Comparison of ENCODE assay signal across 9 mouse cellular contexts in genomic region chr4:62506798-62507197, GRCm38 (mm10). TPM values are rescaled to one million over a fixed set of nuclear protein-coding genes. Genes with fewer than 3 reads are reported as not detected.
A peak's percentile ranks its signal among the peaks of the same experiment; 100 is the strongest.
DNase-seq lines count a peak whose midpoint lies in the region; ATAC-seq and TF ChIP-seq lines count a peak whose summit lies in the region.
"Had no signal": no experiment of that assay in that cellular context is flagged by ENCODE, and none has a peak within 500 bp of the region (broad histone marks: within the 10 kb centered on the region; RNA-seq: fewer than 3 reads in every experiment).

No protein-coding gene starts in this region.

- TF ChIP-seq CTCF in kidney, adult 2 months (conservative IDR thresholded peaks at IDR 0.05; ENCODE audit: insufficient read depth, insufficient read length, low read depth, low read length), result peak; percentile 65

- H3K9ac ChIP-seq in kidney, embryonic 14.5 days (ENCODE audit: low read depth, low read length), result no peak overlapping the region
- H3K9ac ChIP-seq in liver, embryonic 16.5 days (ENCODE audit: low read depth, low read length), result no peak overlapping the region
- H3K9ac ChIP-seq: limb, embryonic 13.5 days had no signal

- peaks cover 31% of the 10 kb centered on the region for H3K4me1 ChIP-seq in kidney, adult 2 months (ENCODE audit: control insufficient read depth, insufficient read depth, low read length)
- H3K4me1 ChIP-seq in kidney, embryonic 14.5 days (ENCODE audit: control insufficient read depth, insufficient read depth, low read length), result no peaks in the 10 kb centered on the region
- peaks cover 33% of the 10 kb centered on the region for H3K4me1 ChIP-seq in liver, embryonic 16.5 days (ENCODE audit: control insufficient read depth, low read depth, low read length)

- no peak overlapping the region for H3K4me2 ChIP-seq in kidney, embryonic 14.5 days (replicated peaks; ENCODE audit: low read depth, low read length)
- H3K4me2 ChIP-seq in liver, embryonic 16.5 days (ENCODE audit: low read depth, low read length), result no peak overlapping the region
- H3K4me2 ChIP-seq: limb, embryonic 13.5 days had no signal

- TF ChIP-seq POLR2A in kidney, adult 2 months (IDR thresholded peaks at IDR 0.05; ENCODE audit: low read depth, low read length), result no peak

- H3K27ac ChIP-seq in kidney, adult 2 months (ENCODE audit: insufficient read depth, low read depth, low read length), result no peak overlapping the region
- no peak overlapping the region for H3K27ac ChIP-seq in kidney, embryonic 14.5 days (ENCODE audit: low read depth, low read length)
- peak overlapping the region; percentile 33 for H3K27ac ChIP-seq in liver, embryonic 16.5 days (ENCODE audit: low read length)
- H3K27ac ChIP-seq: limb, embryonic 13.5 days had no signal

- WGBS in kidney, adult 2 months, result 32% methylated on average over 2 of the region's 2 CpGs
- WGBS in kidney, embryonic 14.5 days, result 54% methylated on average over 2 of the region's 2 CpGs
- WGBS in liver, embryonic 16.5 days (ENCODE audit: insufficient replicate concordance), result 53% methylated on average over 2 of the region's 2 CpGs

- no peak overlapping the region for H3K4me3 ChIP-seq in kidney, adult 2 months (ENCODE audit: insufficient read depth, low read depth, low read length)
- H3K4me3 ChIP-seq in kidney, embryonic 14.5 days (ENCODE audit: low read length), result no peak overlapping the region
- H3K4me3 ChIP-seq in liver, embryonic 16.5 days (ENCODE audit: low read depth, low read length), result no peak overlapping the region
- H3K4me3 ChIP-seq: limb, embryonic 13.5 days had no signal

- no peaks in the 10 kb centered on the region for H3K9me3 ChIP-seq in kidney, embryonic 14.5 days (ENCODE audit: control insufficient read depth, low read length)
- H3K9me3 ChIP-seq in liver, embryonic 16.5 days (replicated peaks; ENCODE audit: control insufficient read depth, low read length), result no peaks in the 10 kb centered on the region
- H3K9me3 ChIP-seq: limb, embryonic 13.5 days had no signal

- H3K27me3 ChIP-seq in kidney, adult 2 months (replicated peaks; ENCODE audit: control insufficient read depth, insufficient read depth, low read length), result no peaks in the 10 kb centered on the region
- no peaks in the 10 kb centered on the region for H3K27me3 ChIP-seq in kidney, embryonic 14.5 days (ENCODE audit: control insufficient read depth, insufficient read depth, low read length)
- H3K27me3 ChIP-seq in liver, embryonic 16.5 days (ENCODE audit: control insufficient read depth, insufficient read depth, low read depth, low read length), result no peaks in the 10 kb centered on the region
- H3K27me3 ChIP-seq: limb, embryonic 13.5 days had no signal

- ATAC-seq in kidney, embryonic 14.5 days (ENCODE audit: low FRiP score, low TSS enrichment), result no peak
- ATAC-seq in liver, embryonic 16.5 days (ENCODE audit: low read depth), result peak; percentile 20

- DNase-seq in kidney, adult 2 months, result peak; percentile 69
- peak; percentile 51 for DNase-seq in T-cell, adult 2 months (ENCODE audit: low spot score)
- DNase-seq in embryo, embryonic 11 days, result peak; percentile 26
- no peak for DNase-seq in urinary bladder, postnatal 14 days (ENCODE audit: low spot score)
- no peak for DNase-seq in frontal cortex, postnatal 14 days (ENCODE audit: low spot score in 2 of 2)
- DNase-seq in urinary bladder, postnatal 36 days (ENCODE audit: low spot score in 2 of 2), result no peak

- peaks cover 2% of the 10 kb centered on the region; the same call in 1 of the 2 replicates for H3K36me3 ChIP-seq in kidney, adult 2 months (ENCODE audit: control insufficient read depth, insufficient read depth, low read length)
- H3K36me3 ChIP-seq in kidney, embryonic 14.5 days (ENCODE audit: control insufficient read depth, insufficient read depth, low read length), result peaks cover 46% of the 10 kb centered on the region
- H3K36me3 ChIP-seq in liver, embryonic 16.5 days (ENCODE audit: control insufficient read depth, insufficient read depth), result peaks cover 47% of the 10 kb centered on the region

RNA-seq across cellular contexts. Expression of gene Hdhd3, which starts 3.5 kb away (rescaled TPM):
- polyA plus RNA-seq in kidney, adult 2 months (2012; rRNA removed), result 23.7 and 24.0 TPM in 2 replicates
- 16.4 and 16.8 TPM in 2 replicates for polyA plus RNA-seq in kidney, embryonic 14.5 days (2014; fragmentation: Nextera tagmentation; extraction: Ambion mirVana)
- polyA plus RNA-seq in liver, embryonic 16.5 days (2015; fragmentation: Nextera tagmentation; extraction: Ambion mirVana), result 9.0 and 9.5 TPM in 2 replicates

RNA-seq across cellular contexts. Expression of gene Alad, which starts 12.9 kb away (rescaled TPM):
- 194 and 206 TPM in 2 replicates for polyA plus RNA-seq in kidney, adult 2 months (2012; rRNA removed)
- polyA plus RNA-seq in kidney, embryonic 14.5 days (2014; fragmentation: Nextera tagmentation; extraction: Ambion mirVana), result 107 and 108 TPM in 2 replicates
- polyA plus RNA-seq in liver, embryonic 16.5 days (2015; fragmentation: Nextera tagmentation; extraction: Ambion mirVana), result 516 and 530 TPM in 2 replicates

RNA-seq across cellular contexts. Expression of gene Pole3, which starts 18.1 kb away (rescaled TPM):
- polyA plus RNA-seq in kidney, adult 2 months (2012; rRNA removed), result 15.6 and 19.7 TPM in 2 replicates
- 89.5 and 104 TPM in 2 replicates for polyA plus RNA-seq in kidney, embryonic 14.5 days (2014; fragmentation: Nextera tagmentation; extraction: Ambion mirVana)
- polyA plus RNA-seq in liver, embryonic 16.5 days (2015; fragmentation: Nextera tagmentation; extraction: Ambion mirVana), result 44.8 and 48.9 TPM in 2 replicates

RNA-seq across cellular contexts. Expression of gene 4933430I17Rik, which starts 18.4 kb away (rescaled TPM):
- 0.17 and 0.20 TPM in 2 replicates for polyA plus RNA-seq in kidney, adult 2 months (2012; rRNA removed)
- 0.49 and 1.0 TPM in 2 replicates for polyA plus RNA-seq in kidney, embryonic 14.5 days (2014; fragmentation: Nextera tagmentation; extraction: Ambion mirVana)
- 0.06 TPM in 2 replicates for polyA plus RNA-seq in liver, embryonic 16.5 days (2015; fragmentation: Nextera tagmentation; extraction: Ambion mirVana)

RNA-seq across cellular contexts. Expression of gene Bspry, which starts 26.9 kb away (rescaled TPM):
- 51.1 and 52.4 TPM in 2 replicates for polyA plus RNA-seq in kidney, adult 2 months (2012; rRNA removed)
- polyA plus RNA-seq in kidney, embryonic 14.5 days (2014; fragmentation: Nextera tagmentation; extraction: Ambion mirVana), result 16.8 and 25.8 TPM in 2 replicates
- 0.15 and 0.27 TPM in 2 replicates for polyA plus RNA-seq in liver, embryonic 16.5 days (2015; fragmentation: Nextera tagmentation; extraction: Ambion mirVana)

Comparison
In these comparisons a context has a peak if more than half of its experiments do, and no peak if none do; other contexts are left out.
1. DNase-seq: peak in kidney, adult 2 months (single experiment), T-cell, adult 2 months (single experiment) and embryo, embryonic 11 days (single experiment); none in urinary bladder, postnatal 14 days (single experiment), frontal cortex, postnatal 14 days (0 of 2) and urinary bladder, postnatal 36 days (0 of 2).